Mouse (Mus musculus) 3T3-L1 (cell line): ENCODE data around the gene Hpse2.
A peak's percentile ranks its signal among the peaks of the same experiment; 100 is the strongest.
"Not testable (repeated sequence)": the region's sequence is repeated elsewhere in the genome, so short reads cannot be mapped to it uniquely, and the experiment has no call there.

Source experiments
- DNase-seq: peaks from one replicate; pipeline ENCODE4 v3.0.0-alpha.2; 2015; ENCODE audit warnings: low read depth, low spot score

The Hpse2 gene

GRCm38 (mm10) chr19:43388017-43388904 is at the start of gene Hpse2:
Gene Hpse2 (minus strand): TSS chr19:43388355.
- DNase-seq = no peak

- no peak for DNase-seq
These were observed 39.5 kb upstream of the Hpse2 start for GRCm38 (mm10) chr19:43427446-43428224.

DNA sequence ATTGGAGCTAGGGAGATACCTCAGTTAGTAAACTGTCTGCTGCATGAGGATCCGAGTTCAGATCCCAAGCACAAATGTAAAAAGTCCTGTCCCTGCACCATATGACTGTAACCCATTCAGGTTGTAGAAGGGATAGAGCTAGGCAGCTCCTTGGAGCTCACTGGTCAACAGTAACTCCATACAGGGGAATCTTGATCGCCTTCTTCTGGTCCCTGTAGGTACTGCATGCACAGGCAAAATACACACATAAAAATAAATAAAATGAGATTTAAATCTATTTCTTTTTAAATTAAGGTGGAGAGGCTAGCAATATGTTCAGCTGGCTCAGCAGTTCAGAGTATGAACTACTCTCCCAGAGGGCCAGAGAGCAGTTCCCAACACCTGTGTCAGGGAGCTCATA is 35.9 kb upstream of the Hpse2 start:
- peak; percentile 34 for DNase-seq

- DNase-seq = no peak
These were observed 32.4 kb upstream of the Hpse2 start for GRCm38 (mm10) chr19:43420506-43420905.

GRCm38 (mm10) chr19:43415565-43415964 is 27.4 kb upstream of the Hpse2 start:
- peak; percentile 59 for DNase-seq

- DNase-seq = peak; percentile 40
These were observed 19.0 kb upstream of the Hpse2 start for GRCm38 (mm10) chr19:43407181-43407580.

GRCm38 (mm10) chr19:43396327-43396726 is 8.2 kb upstream of the Hpse2 start:
- peak; percentile 82 for DNase-seq

- no peak for DNase-seq
These were observed 934 bp downstream of the Hpse2 start for GRCm38 (mm10) chr19:43387071-43387770.

GRCm38 (mm10) chr19:43386041-43386952 is 1.9 kb downstream of the Hpse2 start:
- DNase-seq = no peak

- no peak for DNase-seq
These were observed 2.7 kb downstream of the Hpse2 start for GRCm38 (mm10) chr19:43385451-43385850.

DNA sequence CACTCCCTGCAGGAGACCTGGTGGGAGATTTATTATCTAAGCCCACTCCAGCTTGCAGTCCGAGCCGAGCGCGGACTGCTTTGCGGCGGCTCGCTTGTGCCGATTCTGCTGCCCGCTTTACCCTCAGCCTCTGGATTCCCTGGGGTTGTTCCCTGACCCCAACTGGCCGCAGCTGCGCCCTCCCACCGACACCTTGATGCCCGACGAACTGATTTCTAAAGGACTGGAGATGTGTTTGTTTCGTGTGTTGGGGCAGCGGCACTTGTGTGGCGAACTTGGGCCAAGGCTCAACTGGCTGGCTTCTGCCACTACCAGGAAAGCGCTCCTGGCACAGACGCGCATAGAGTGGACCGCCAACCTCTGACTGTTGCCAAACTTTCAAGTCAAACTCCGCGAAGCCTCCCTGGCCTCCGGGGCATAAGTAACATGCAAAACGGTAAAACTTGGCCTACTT is 3.1 kb downstream of the Hpse2 start:
- no peak for DNase-seq

- no peak for DNase-seq
These were observed 3.7 kb downstream of the Hpse2 start for GRCm38 (mm10) chr19:43384346-43384977.

DNA sequence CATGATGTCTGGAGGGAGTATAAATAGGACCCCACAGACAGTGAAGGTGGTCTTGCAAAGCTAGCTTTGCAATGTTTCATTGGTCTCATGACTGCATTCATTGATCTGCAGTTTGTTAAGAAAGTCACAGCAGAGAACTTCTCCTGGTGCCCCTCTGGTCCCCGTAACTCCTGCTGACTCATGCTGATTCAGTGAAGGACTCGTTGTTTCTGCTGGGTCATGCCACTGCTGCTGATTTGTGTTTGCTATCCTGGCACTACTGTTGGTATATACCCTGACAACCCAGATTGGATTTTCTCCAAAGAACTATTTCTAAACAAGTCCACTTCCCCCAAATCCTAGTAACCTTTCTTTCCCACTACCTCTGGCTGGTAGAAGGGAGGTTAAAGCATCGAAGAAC is 29.3 kb downstream of the Hpse2 start:
- DNase-seq = peak; percentile 9

DNA sequence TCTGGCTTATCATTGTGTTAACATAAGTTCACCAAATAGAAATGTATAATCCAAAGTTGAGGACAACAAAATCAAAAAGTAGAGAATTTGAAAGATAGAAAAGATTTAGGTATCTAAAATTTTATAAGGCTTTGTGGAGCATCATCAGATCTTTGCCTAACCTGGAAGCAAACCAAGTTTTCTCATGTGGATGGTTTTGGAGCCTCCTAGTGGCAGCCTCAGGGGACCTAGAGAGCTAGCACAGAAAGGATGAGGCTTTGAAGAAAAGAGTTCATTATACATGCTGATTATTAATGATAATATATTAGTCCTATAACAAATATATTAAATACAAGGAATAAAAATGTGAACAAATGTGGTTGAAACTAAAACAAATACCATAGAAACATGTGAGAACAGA is 77.0 kb downstream of the Hpse2 start:
- DNase-seq = peak; percentile 45

GRCm38 (mm10) chr19:43306756-43307155 is 81.4 kb downstream of the Hpse2 start:
- peak; percentile 38 for DNase-seq

GRCm38 (mm10) chr19:43281336-43281735 is 106.8 kb downstream of the Hpse2 start:
- DNase-seq = not testable (repeated sequence)

GRCm38 (mm10) chr19:43243993-43244392 is 144.2 kb downstream of the Hpse2 start:
- no peak for DNase-seq

- DNase-seq = no peak
These were observed 156.4 kb downstream of the Hpse2 start for GRCm38 (mm10) chr19:43231711-43232110.

DNA sequence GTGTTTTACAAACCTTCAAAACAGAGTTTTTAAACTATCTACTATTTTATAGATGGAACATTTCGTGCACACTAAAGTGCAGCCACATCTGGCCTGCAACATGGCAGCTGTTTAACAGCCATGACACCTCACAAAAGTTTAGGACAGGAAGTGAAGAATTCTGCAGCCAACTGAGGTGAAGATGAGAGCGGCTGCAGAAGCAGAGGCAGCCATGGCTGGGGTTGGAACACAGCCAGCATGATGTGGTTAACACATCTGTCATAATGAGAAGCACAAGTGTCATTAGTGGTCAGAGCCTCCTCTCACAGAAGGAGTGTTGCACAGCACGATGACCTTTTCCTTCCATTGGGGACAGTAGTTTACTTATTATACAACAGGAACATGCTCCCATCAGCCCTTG is 194.6 kb downstream of the Hpse2 start:
- peak; percentile 10 for DNase-seq

- DNase-seq = no peak
These were observed 212.7 kb downstream of the Hpse2 start for GRCm38 (mm10) chr19:43175437-43175965.
